Comparison of ENCODE assay signal across 11 mouse cellular contexts in genomic region chr2:35338707-35339106, GRCm38 (mm10). TPM values are rescaled to one million over a fixed set of nuclear protein-coding genes. Genes with fewer than 3 reads are reported as not detected.
DNase-seq lines count a peak whose midpoint lies in the region; ATAC-seq lines count a peak whose summit lies in the region.
"Had no signal": no experiment of that assay in that cellular context is flagged by ENCODE, and none has a peak within 500 bp of the region (broad histone marks: within the 10 kb centered on the region; RNA-seq: fewer than 3 reads in every experiment).

No protein-coding gene starts in this region.

- peaks cover 18% of the 10 kb centered on the region for H3K4me1 ChIP-seq in lung, embryonic 16.5 days (replicated peaks; ENCODE audit: control insufficient read depth, insufficient read depth, low read length)
- H3K4me1 ChIP-seq in forebrain, embryonic 10.5 days: peaks cover 25% of the 10 kb centered on the region

- H3K9ac ChIP-seq in lung, embryonic 16.5 days (ENCODE audit: low read length): no peak overlapping the region
- H3K9ac ChIP-seq: neural tube, embryonic 13.5 days had no signal

- DNase-seq in NIH3T3 (ENCODE audit: low read depth): peak; percentile 15
- DNase-seq in adrenal gland, postnatal 10 days: peak; percentile 75
- peak; percentile 50 to 56 for DNase-seq in heart, postnatal 10 days
- no peak for DNase-seq in thymus, postnatal 14 days
- DNase-seq in layer of hippocampus, postnatal 14 days (ENCODE audit: low spot score in 2 of 2): no peak
- DNase-seq in forebrain, embryonic 10.5 days (ENCODE audit: extremely low spot score, low spot score): no peak

- no peaks in the 10 kb centered on the region for H3K36me3 ChIP-seq in lung, embryonic 16.5 days (ENCODE audit: control insufficient read depth, insufficient read depth, low read length)
- H3K36me3 ChIP-seq in forebrain, embryonic 10.5 days (replicated peaks): no peaks in the 10 kb centered on the region
- H3K36me3 ChIP-seq: neural tube, embryonic 13.5 days had no signal

- intact Hi-C loops in heart, postnatal 10 days (cut with DNase I): no loop called here

- WGBS in lung, embryonic 16.5 days: 43% methylated on average over 6 of the region's 6 CpGs
- 89% methylated on average over 6 of the region's 6 CpGs for WGBS in forebrain, embryonic 10.5 days

- peak overlapping the region; percentile 65; the same call in 1 of the 2 replicates for H3K27ac ChIP-seq in lung, embryonic 16.5 days (ENCODE audit: low read length)
- no peak overlapping the region for H3K27ac ChIP-seq in forebrain, embryonic 10.5 days
- H3K27ac ChIP-seq: neural tube, embryonic 13.5 days had no signal

- no peak overlapping the region for H3K4me2 ChIP-seq in lung, embryonic 16.5 days (ENCODE audit: low read depth, low read length)
- H3K4me2 ChIP-seq: neural tube, embryonic 13.5 days had no signal

- no peaks in the 10 kb centered on the region for H3K27me3 ChIP-seq in lung, embryonic 16.5 days (ENCODE audit: control insufficient read depth, insufficient read depth, low read depth, low read length)
- H3K27me3 ChIP-seq in forebrain, embryonic 10.5 days (ENCODE audit: poor library complexity, severe bottlenecking): peaks cover 22% of the 10 kb centered on the region

- no peak for ATAC-seq in lung, embryonic 16.5 days (ENCODE audit: low read depth)

- no peaks in the 10 kb centered on the region for H3K9me3 ChIP-seq in lung, embryonic 16.5 days (ENCODE audit: control insufficient read depth, low read length)
- H3K9me3 ChIP-seq in forebrain, embryonic 10.5 days: no peaks in the 10 kb centered on the region
- H3K9me3 ChIP-seq: neural tube, embryonic 13.5 days had no signal

- no peak overlapping the region for H3K4me3 ChIP-seq in lung, embryonic 16.5 days (ENCODE audit: low read length)
- H3K4me3 ChIP-seq in forebrain, embryonic 10.5 days: no peak overlapping the region
- H3K4me3 ChIP-seq: neural tube, embryonic 13.5 days had no signal

RNA-seq across cellular contexts. Expression of gene Stom, which starts 1.9 kb away (rescaled TPM):
- total RNA-seq in adrenal gland, postnatal 10 days (2021): 10 to 100 TPM; 69.7 to 83.4 TPM
- total RNA-seq in heart, postnatal 10 days (2021): 10 to 100 TPM; 56.2 to 61.7 TPM
- polyA plus RNA-seq in lung, embryonic 16.5 days (2015; fragmentation: Nextera tagmentation; extraction: Ambion mirVana): 67.1 and 75.1 TPM in 2 replicates
- total RNA-seq in layer of hippocampus, postnatal 14 days (2021): 1 to 10 TPM; 8.0 to 8.2 TPM
- polyA plus RNA-seq in forebrain, embryonic 10.5 days (2016; fragmentation: Nextera tagmentation; extraction: Ambion mirVana): 10.1 and 10.5 TPM in 2 replicates

RNA-seq across cellular contexts. Expression of gene 4930568D16Rik, which starts 28.8 kb away (rescaled TPM):
- not detected for total RNA-seq in adrenal gland, postnatal 10 days (2021)
- total RNA-seq in heart, postnatal 10 days (2021): not detected
- not detected in 2 replicates for polyA plus RNA-seq in lung, embryonic 16.5 days (2015; fragmentation: Nextera tagmentation; extraction: Ambion mirVana)
- total RNA-seq in layer of hippocampus, postnatal 14 days (2021): not detected
- not detected in 2 replicates for polyA plus RNA-seq in forebrain, embryonic 10.5 days (2016; fragmentation: Nextera tagmentation; extraction: Ambion mirVana)
- total RNA-seq: gastrocnemius, postnatal 4 days had no signal
- polyA plus RNA-seq: embryonic facial prominence, embryonic 14.5 days; large intestine, adult 2 months; neural tube, embryonic 13.5 days had no signal

RNA-seq across cellular contexts. Expression of gene 4930402F06Rik, which starts 58.3 kb away (rescaled TPM):
- not detected for total RNA-seq in adrenal gland, postnatal 10 days (2021)
- total RNA-seq in heart, postnatal 10 days (2021): not detected
- not detected in 2 replicates for polyA plus RNA-seq in lung, embryonic 16.5 days (2015; fragmentation: Nextera tagmentation; extraction: Ambion mirVana)
- not detected for total RNA-seq in layer of hippocampus, postnatal 14 days (2021)
- not detected in 2 replicates for polyA plus RNA-seq in forebrain, embryonic 10.5 days (2016; fragmentation: Nextera tagmentation; extraction: Ambion mirVana)
- total RNA-seq: gastrocnemius, postnatal 4 days had no signal
- polyA plus RNA-seq: embryonic facial prominence, embryonic 14.5 days; large intestine, adult 2 months; neural tube, embryonic 13.5 days had no signal

Comparison
In these comparisons a context has a peak if more than half of its experiments do, and no peak if none do; other contexts are left out.
1. DNase-seq: peak in NIH3T3 (single experiment), adrenal gland, postnatal 10 days (single experiment) and heart, postnatal 10 days (2 of 2); none in thymus, postnatal 14 days (single experiment), layer of hippocampus, postnatal 14 days (0 of 2) and forebrain, embryonic 10.5 days (single experiment).
2. RNA of gene Stom, which starts 1.9 kb away (total RNA-seq): 69.7 to 83.4 TPM in adrenal gland, postnatal 10 days and 56.2 to 61.7 TPM in heart, postnatal 10 days; 8.0 to 8.2 TPM in layer of hippocampus, postnatal 14 days; every median in the first group is over 4 times any median in the second.